Mouse (Mus musculus) E14TG2a.4 (cell line): ENCODE data around the gene Akap1.

ENCODE experiments used
- CTCF ChIP-seq: conservative IDR thresholded peaks from 2 replicates; pipeline ENCODE4 v1.5.1; 2014; ENCODE audit warnings: low read length
- POU5F1 ChIP-seq: IDR thresholded peaks from 2 replicates; pipeline ENCODE4 v1.6.1; 2014; ENCODE audit warnings: low read length, borderline replicate concordance

GRCm38 (mm10) chr11:88820253-88820652, 44.1 kb downstream of the Akap1 start:
- TF ChIP-seq CTCF = no peak
- no peak for TF ChIP-seq POU5F1
